Mouse (Mus musculus) Patski (cell line): ENCODE results near the gene Sema3f. TPM values are rescaled to one million over a fixed set of nuclear protein-coding genes. Genes with fewer than 3 reads are reported as not detected.
A peak's percentile ranks its signal among the peaks of the same experiment; 100 is the strongest.

Source experiments
- ATAC-seq: fragments of 100-300 bp; one replicate; pipeline ENCODE4 v1.8.0; 2021
- CTCF ChIA-PET: fragments of 350-600 bp; sonication (Branson Sonifier 250); formaldehyde crosslinking; loops from one replicate; lab custom pipeline; 2022; ENCODE audit warnings: inconsistent platforms; lab: Charles Lee
- POLR2A ChIA-PET: fragments of 350-600 bp; sonication (Branson Sonifier 250); formaldehyde crosslinking; loops from one replicate; lab custom pipeline; 2022; ENCODE audit warnings: antibody characterized with exemption, inconsistent platforms; lab: Charles Lee
- DNase-seq: peaks from one replicate; pipeline ENCODE4 v3.0.0-alpha.2; 2011; ENCODE audit warnings: low read depth, low spot score
- H3K27me3 ChIP-seq: fragments of 371-371 bp; one replicate; pipeline ENCODE4 v1.5.1; 2021
- CTCF ChIP-seq: fragments of 100-300 bp; IDR thresholded peaks from one replicate; pipeline ENCODE4 v1.5.1; 2021
- in situ Hi-C: fragments of 300-500 bp; cut with MboI; formaldehyde crosslinking; loops from 3 replicates; pipeline ENCODE4 v1.11.1; 2018; ENCODE audit warnings: low pct_unique_long_range_greater_than_20kb, mixed read lengths
- polyA plus RNA-seq: library from polyadenylated mRNA; unstranded; gene quantifications from one replicate; pipeline ENCODE4 v1.2.3, GENCODE M21; 2021

The Sema3f gene
- polyA plus RNA-seq, 1 experiment from 2014 or later: 272 TPM

DNA sequence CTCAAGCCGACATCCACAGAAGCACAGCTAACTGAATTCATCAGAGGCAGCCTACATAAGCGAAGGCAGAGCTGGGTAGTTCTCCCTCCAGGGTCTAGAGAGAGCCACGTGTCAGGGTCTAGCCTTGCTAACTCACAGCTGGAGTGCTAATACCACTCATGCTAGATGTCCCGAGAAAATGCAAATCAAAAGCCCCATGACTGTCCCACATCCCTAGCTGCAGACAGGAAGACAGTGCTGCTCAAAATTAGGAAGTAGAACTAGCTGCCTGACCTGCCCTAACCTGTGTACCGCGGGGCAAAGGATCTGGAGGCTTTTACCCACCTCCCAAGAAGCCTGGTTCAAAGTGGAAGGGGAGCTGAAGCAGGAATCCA lies 14.2 kb downstream of the Sema3f start:
- no peak for TF ChIP-seq CTCF
- ChIA-PET POLR2A (interaction anchor here (1.2 kb wide), 1 partner anchor 44 kb away, joined by 4 read pairs; no protein-coding TSS in a partner anchor), CTCF (interaction anchor here (1.0 to 1.4 kb wide), 4 partner anchors 12 to 51 kb away, joined by 3 to 4 read pairs (median 4); no protein-coding TSS in a partner anchor)
- ATAC-seq (no peak), DNase-seq (no peak)
- no peaks in the 10 kb centered on the region for H3K27me3 ChIP-seq
- in situ Hi-C loops: no loop called here

DNA sequence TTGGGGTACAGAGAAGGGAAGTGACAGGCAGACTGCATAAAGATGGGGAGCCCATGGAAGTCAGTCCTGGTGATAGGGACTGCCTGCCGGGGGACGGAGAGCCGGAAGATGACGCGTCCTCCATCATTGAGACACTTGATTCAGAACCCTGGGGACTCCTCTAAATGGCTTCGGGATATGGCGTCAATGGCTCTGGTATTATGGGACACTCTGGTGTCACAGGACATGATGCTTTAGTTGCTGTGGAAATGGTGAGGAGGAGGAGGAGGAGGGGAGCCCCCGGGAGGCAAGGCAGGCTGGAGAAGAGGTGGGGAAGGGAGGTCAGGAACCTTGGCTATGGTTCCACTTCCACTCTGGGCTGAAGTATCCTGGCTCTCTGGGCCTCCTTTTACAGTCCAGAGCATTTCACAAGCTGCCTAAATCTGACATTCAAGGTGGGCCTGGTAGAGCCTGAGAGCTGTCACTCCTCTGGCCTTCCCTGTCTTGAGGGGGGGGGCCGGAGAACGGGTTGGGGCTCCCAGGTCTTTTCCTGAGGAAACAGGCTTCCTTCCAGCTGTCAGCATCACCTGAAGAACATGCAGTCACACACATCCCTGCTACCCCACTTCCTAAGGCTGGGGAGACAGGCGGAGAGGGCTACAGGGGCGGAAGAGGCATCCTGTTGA lies 14.7 kb downstream of the Sema3f start:
- ChIA-PET CTCF (interaction anchor here (1.0 to 1.4 kb wide), 5 partner anchors 13 to 51 kb away, joined by 3 to 4 read pairs (median 3); no protein-coding TSS in a partner anchor), POLR2A (no interaction called here)
- no peak for ATAC-seq

GRCm38 (mm10) chr9:107694627-107695026 lies 15.6 kb downstream of the Sema3f start:
- no peak for TF ChIP-seq CTCF
- no peak for DNase-seq
- ChIA-PET CTCF (interaction anchor here (1.0 to 1.4 kb wide), 2 partner anchors 49 to 64 kb away, joined by 3 read pairs; no protein-coding TSS in a partner anchor), POLR2A (interaction anchor here (0.6 to 1.9 kb wide), 2 partner anchors 14 to 37 kb away, joined by 4 to 6 read pairs; no protein-coding TSS in a partner anchor)
- H3K27me3 ChIP-seq: no peaks in the 10 kb centered on the region
- in situ Hi-C loops: no loop called here
- ATAC-seq: no peak

More for the DNA sequence above, 14.7 kb downstream of the Sema3f start:
- in situ Hi-C loops: no loop called here
- H3K27me3 ChIP-seq: no peaks in the 10 kb centered on the region
- no peak for TF ChIP-seq CTCF
- no peak for DNase-seq

- no peak for TF ChIP-seq CTCF
- no peak for DNase-seq
- in situ Hi-C loops: no loop called here
- ChIA-PET POLR2A (interaction anchor here (0.9 to 1.9 kb wide), 2 partner anchors 15 to 21 kb away, joined by 5 to 6 read pairs; no protein-coding TSS in a partner anchor), CTCF (interaction anchor here (1.0 to 3.2 kb wide), 5 partner anchors 10 to 65 kb away, joined by 3 to 14 read pairs (median 4); partner anchors contain the start of gene Sema3f)
- ATAC-seq: no peak
- H3K27me3 ChIP-seq: no peaks in the 10 kb centered on the region
Observed at GRCm38 (mm10) chr9:107693433-107693987, 16.8 kb downstream of the Sema3f start.

DNA sequence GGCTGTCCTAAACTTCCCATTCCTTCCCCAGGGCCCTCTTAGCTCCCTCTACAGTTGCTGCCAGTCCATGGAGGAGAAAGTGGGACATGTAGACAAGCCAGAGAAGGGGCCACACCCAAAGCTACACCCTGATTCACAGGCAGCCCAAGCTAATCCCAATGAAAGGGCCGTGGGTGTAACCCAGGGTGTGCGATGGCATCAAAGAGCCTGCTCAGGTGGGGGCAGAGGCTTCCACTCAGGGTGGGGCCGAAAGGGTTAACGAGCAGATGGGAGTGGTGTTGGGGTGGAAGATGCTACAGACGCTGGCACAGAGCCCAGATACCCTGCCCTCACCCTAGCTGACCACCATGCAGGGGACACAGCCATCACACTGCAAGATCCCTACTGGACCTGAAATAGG lies 17.5 kb downstream of the Sema3f start:
- CTCF ChIA-PET: interaction anchor here (1.2 to 3.2 kb wide), 5 partner anchors 11 to 45 kb away, joined by 3 to 14 read pairs (median 4); partner anchors contain the start of gene Sema3f
- POLR2A ChIA-PET: interaction anchor here (0.9 to 1.9 kb wide), 2 partner anchors 16 to 22 kb away, joined by 5 to 6 read pairs; no protein-coding TSS in a partner anchor
- H3K27me3 ChIP-seq: no peaks in the 10 kb centered on the region
- DNase-seq (no peak), ATAC-seq (no peak)
- no peak for TF ChIP-seq CTCF
- in situ Hi-C loops: no loop called here

- POLR2A ChIA-PET: no interaction called here
- H3K27me3 ChIP-seq: no peaks in the 10 kb centered on the region
- TF ChIP-seq CTCF: no peak
- DNase-seq (no peak), ATAC-seq (no peak)
- CTCF ChIA-PET: interaction anchor here (1.3 to 3.5 kb wide), 2 partner anchors 46 to 48 kb away, joined by 4 to 18 read pairs; no protein-coding TSS in a partner anchor
- in situ Hi-C loops: no loop called here
Observed at GRCm38 (mm10) chr9:107690391-107690790, 19.9 kb downstream of the Sema3f start.

DNA sequence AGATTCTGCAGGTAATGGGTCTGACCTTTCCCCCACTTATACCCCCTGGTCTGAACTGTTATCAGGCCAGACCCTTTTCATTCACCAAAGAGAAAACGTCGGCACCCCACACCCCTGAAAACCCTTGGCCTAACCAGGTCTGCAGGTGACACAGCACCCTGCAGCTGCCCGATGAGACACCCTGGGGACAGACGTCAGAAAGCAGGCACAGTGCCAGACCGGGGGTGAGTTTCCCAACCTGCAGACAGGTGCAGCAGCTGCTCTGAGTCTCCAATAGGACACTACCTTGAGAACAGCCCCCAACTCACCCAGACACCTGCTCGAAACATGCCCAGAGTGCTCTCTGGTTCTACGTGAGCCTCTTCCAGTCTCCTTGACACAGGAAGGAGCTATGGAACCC lies 21.3 kb downstream of the Sema3f start:
- no peaks in the 10 kb centered on the region for H3K27me3 ChIP-seq
- TF ChIP-seq CTCF: no peak
- in situ Hi-C loops: loop anchor here (5.0 kb wide), 1 partner anchor 48 kb away; no protein-coding TSS in a partner anchor
- ChIA-PET POLR2A (no interaction called here), CTCF (interaction anchor here (3.5 kb wide), 1 partner anchor 49 kb away, joined by 18 read pairs; no protein-coding TSS in a partner anchor)
- DNase-seq: no peak
- ATAC-seq: no peak

DNA sequence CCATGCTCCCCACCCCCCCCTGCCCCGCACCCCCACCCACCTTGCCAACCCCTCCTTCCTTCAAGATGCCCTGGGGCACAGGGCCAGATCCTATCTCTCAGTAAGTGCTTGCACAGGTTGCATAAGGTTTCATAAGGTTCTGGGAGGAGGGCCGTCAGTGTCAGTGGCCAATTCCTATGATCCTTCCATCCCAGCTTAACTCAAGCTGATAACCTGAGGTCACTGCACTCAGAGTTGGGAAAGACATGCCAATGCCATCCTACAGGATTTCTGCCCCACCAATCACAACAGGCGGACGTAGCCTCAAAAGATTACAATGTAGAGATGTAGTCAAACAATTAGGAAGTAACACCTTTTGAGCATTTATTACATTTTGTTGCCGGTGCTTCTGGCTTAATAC lies 21.9 kb downstream of the Sema3f start:
- no peaks in the 10 kb centered on the region for H3K27me3 ChIP-seq
- POLR2A ChIA-PET: no interaction called here
- in situ Hi-C loops: loop anchor here (5.0 kb wide), 1 partner anchor 49 kb away; no protein-coding TSS in a partner anchor
- DNase-seq: no peak
- CTCF ChIA-PET: interaction anchor here (0.7 to 3.5 kb wide), 2 partner anchors 20 to 50 kb away, joined by 3 to 18 read pairs; no protein-coding TSS in a partner anchor
- TF ChIP-seq CTCF: no peak
- no peak for ATAC-seq

GRCm38 (mm10) chr9:107685231-107685981 lies 24.9 kb downstream of the Sema3f start:
- DNase-seq (no peak), ATAC-seq (peak; percentile 25)
- TF ChIP-seq CTCF: no peak
- in situ Hi-C loops: loop anchor here (5.0 kb wide), 1 partner anchor 52 kb away; no protein-coding TSS in a partner anchor
- CTCF ChIA-PET: interaction anchor here (2.0 kb wide), 1 partner anchor 53 kb away, joined by 12 read pairs; no protein-coding TSS in a partner anchor
- POLR2A ChIA-PET: no interaction called here
- no peaks in the 10 kb centered on the region for H3K27me3 ChIP-seq
